Mouse (Mus musculus) CH12.LX (cell line): ENCODE results near the gene Folr2. TPM values are rescaled to one million over a fixed set of nuclear protein-coding genes. Genes with fewer than 3 reads are reported as not detected.

Experiments
- DNase-seq: peaks from one replicate; pipeline ENCODE4 v3.0.0-alpha.2; 2013; ENCODE audit errors: extremely low read depth
- H3K27ac ChIP-seq: 2 replicates; pipeline ENCODE4 v1.5.1; 2012; ENCODE audit warnings: low read depth, mild to moderate bottlenecking, control low read depth, moderate library complexity; ENCODE audit not compliant: insufficient read depth
- H3K27me3 ChIP-seq: replicated peaks from 2 replicates; pipeline ENCODE3; 2012; ENCODE audit warnings: inconsistent platforms
- H3K36me3 ChIP-seq, 2 experiments: replicated peaks in 1 of 2; 2 replicates each; pipeline versions ENCODE3 to v1.6.1; 2012; ENCODE audit warnings: inconsistent platforms in 1 of 2, low read length in 1 of 2, mild to moderate bottlenecking in 1 of 2, mixed read lengths in 1 of 2, moderate library complexity in 1 of 2; ENCODE audit not compliant: control insufficient read depth in 1 of 2, insufficient read depth in 1 of 2
- H3K4me1 ChIP-seq, 2 experiments: 2 replicates each; pipeline ENCODE4 v1.6.1; 2012; ENCODE audit warnings: inconsistent platforms in 1 of 2, moderate library complexity in 1 of 2; ENCODE audit not compliant: insufficient read depth in 2 of 2, control insufficient read depth in 1 of 2
- H3K4me2 ChIP-seq: 2 replicates; pipeline ENCODE4 v1.6.1; 2012; ENCODE audit warnings: low read depth, mild to moderate bottlenecking, control low read depth; ENCODE audit not compliant: poor library complexity, insufficient read depth, severe bottlenecking
- H3K4me3 ChIP-seq, 3 experiments: fragments of 150-350 bp in 1 of 3; sonication (generic) in 1 of 3; replicated peaks in 1 of 3; 2 replicates each; pipeline versions ENCODE3 to v1.5.1; 2011 to 2012; ENCODE audit warnings: low read depth in 2 of 3, low read length in 2 of 3, mild to moderate bottlenecking in 2 of 3, moderate library complexity in 2 of 3, control low read depth in 1 of 3, improper control_type of control experiment in 1 of 3, inconsistent platforms in 1 of 3, mixed read lengths in 1 of 3; ENCODE audit not compliant: poor library complexity in 1 of 3
- H3K79me2 ChIP-seq: replicated peaks from 2 replicates; pipeline ENCODE4 v1.6.1; 2012; ENCODE audit warnings: mild to moderate bottlenecking, moderate library complexity; ENCODE audit not compliant: control insufficient read depth, poor library complexity, insufficient read depth, severe bottlenecking; ENCODE audit errors: extremely low read depth
- H3K9ac ChIP-seq: 2 replicates; pipeline ENCODE4 v1.6.1; 2012; ENCODE audit warnings: low read depth, mild to moderate bottlenecking, control low read depth, moderate library complexity; ENCODE audit not compliant: insufficient read depth
- H3K9me3 ChIP-seq: replicated peaks from 2 replicates; pipeline ENCODE3; 2012; ENCODE audit warnings: low read length, inconsistent platforms, mixed read lengths
- BHLHE40 ChIP-seq: IDR thresholded peaks from 2 replicates; pipeline ENCODE4 v1.6.1; 2011; ENCODE audit warnings: mild to moderate bottlenecking, low read depth, low read length, improper control_type of control experiment
- CHD1 ChIP-seq: IDR thresholded peaks from 2 replicates; pipeline ENCODE4 v1.6.1; 2012; ENCODE audit warnings: low read depth, low read length, improper control_type of control experiment, inconsistent platforms
- CHD2 ChIP-seq: IDR thresholded peaks from 2 replicates; pipeline ENCODE4 v1.6.1; 2011; ENCODE audit warnings: low read length, improper control_type of control experiment
- CTCF ChIP-seq, 2 experiments: IDR thresholded peaks in 1 of 2; conservative IDR thresholded peaks in 1 of 2; 2 replicates each; pipeline ENCODE4 v1.5.1; 2011 to 2012; ENCODE audit warnings: low read depth in 2 of 2, low read length in 2 of 2, improper control_type of control experiment in 1 of 2, inconsistent platforms in 1 of 2, mild to moderate bottlenecking in 1 of 2, moderate library complexity in 1 of 2
- E2F4 ChIP-seq: IDR thresholded peaks from 2 replicates; pipeline ENCODE4 v1.6.1; 2011; ENCODE audit warnings: low read depth, low read length, improper control_type of control experiment; ENCODE audit not compliant: insufficient replicate concordance
- EP300 ChIP-seq: IDR thresholded peaks from 2 replicates; pipeline ENCODE4 v1.6.1; 2011; ENCODE audit warnings: low read length, improper control_type of control experiment
- HCFC1 ChIP-seq: IDR thresholded peaks from 2 replicates; pipeline ENCODE4 v1.6.1; 2012; ENCODE audit warnings: low read depth, mild to moderate bottlenecking, inconsistent platforms, low read length, improper control_type of control experiment
- IRF4 ChIP-seq: IDR thresholded peaks from 2 replicates; pipeline ENCODE4 v1.6.1; 2014; ENCODE audit warnings: low read depth, mild to moderate bottlenecking, inconsistent platforms, low read length, improper control_type of control experiment
- JUND ChIP-seq: conservative IDR thresholded peaks from 2 replicates; pipeline ENCODE4 v1.6.1; 2011; ENCODE audit warnings: low read depth, low read length, improper control_type of control experiment
- KAT2A ChIP-seq: IDR thresholded peaks from 2 replicates; pipeline ENCODE4 v1.6.1; 2012; ENCODE audit warnings: low read length, improper control_type of control experiment, inconsistent platforms; ENCODE audit not compliant: insufficient replicate concordance
- MAX ChIP-seq: IDR thresholded peaks from 2 replicates; pipeline ENCODE4 v1.6.1; 2011; ENCODE audit warnings: low read length, improper control_type of control experiment
- MXI1 ChIP-seq: IDR thresholded peaks from 2 replicates; pipeline ENCODE4 v1.6.1; 2011; ENCODE audit warnings: mild to moderate bottlenecking, low read depth, low read length, improper control_type of control experiment
- MYC ChIP-seq: IDR thresholded peaks from 2 replicates; pipeline ENCODE4 v1.6.1; 2011; ENCODE audit warnings: low read depth, mild to moderate bottlenecking, improper control_type of control experiment, low read length
- NELFE ChIP-seq: IDR thresholded peaks from 2 replicates; pipeline ENCODE4 v1.6.1; 2011; ENCODE audit warnings: low read depth, low read length, improper control_type of control experiment
- NRF1 ChIP-seq: IDR thresholded peaks from 2 replicates; pipeline ENCODE4 v1.6.1; 2014; ENCODE audit warnings: low read depth, mild to moderate bottlenecking, inconsistent platforms, low read length, improper control_type of control experiment, moderate library complexity
- PAX5 ChIP-seq: IDR thresholded peaks from 2 replicates; pipeline ENCODE4 v1.6.1; 2012; ENCODE audit warnings: low read length, inconsistent platforms, mixed read lengths
- RAD21 ChIP-seq: IDR thresholded peaks from 2 replicates; pipeline ENCODE4 v1.6.1; 2011; ENCODE audit warnings: low read depth, mild to moderate bottlenecking, low read length, improper control_type of control experiment, moderate library complexity
- TBP ChIP-seq: conservative IDR thresholded peaks from 2 replicates; pipeline ENCODE4 v1.6.1; 2011; ENCODE audit warnings: low read depth, low read length, improper control_type of control experiment
- TCF12 ChIP-seq: IDR thresholded peaks from 2 replicates; pipeline ENCODE4 v1.6.1; 2014; ENCODE audit warnings: low read depth, mild to moderate bottlenecking, inconsistent platforms, low read length, improper control_type of control experiment
- ZC3H11A ChIP-seq: IDR thresholded peaks from 2 replicates; pipeline ENCODE4 v1.6.1; 2012; ENCODE audit warnings: low read depth, mild to moderate bottlenecking, inconsistent platforms, low read length, improper control_type of control experiment
- ZKSCAN1 ChIP-seq: IDR thresholded peaks from 2 replicates; pipeline ENCODE4 v1.6.1; 2012; ENCODE audit warnings: low read depth, inconsistent platforms, low read length, improper control_type of control experiment, borderline replicate concordance
- dilution Hi-C: fragments of 300-500 bp; cut with MboI; formaldehyde crosslinking; loops from 2 replicates; pipeline ENCODE4 v1.14.3; 2020; ENCODE audit warnings: low sequenced_read_pairs; ENCODE audit not compliant: extremely low pct_unique_long_range_greater_than_20kb, extremely low pct_ligation_motif_present
- in situ Hi-C: fragments of 300-500 bp; cut with MboI; formaldehyde crosslinking; loops from 3 replicates; pipeline ENCODE4 v1.14.3; 2019; ENCODE audit warnings: low sequenced_read_pairs, low pct_ligation_motif_present, low pct_unique_long_range_greater_than_20kb, mixed read lengths
- polyA plus RNA-seq: library from polyadenylated mRNA; unstranded; fragments of >175 nt; gene quantifications from 2 replicates; pipeline ENCODE4 v1.2.1, GENCODE M21; 2012; ENCODE audit warnings: low read depth; ENCODE audit not compliant: insufficient read length
- total RNA-seq, 2 experiments: library from RNA; depleted of rRNA; stranded (reverse); fragments of 300-350 nt in 1 of 2; fragments of >200 nt in 1 of 2; gene quantifications; 2 replicates each; pipeline ENCODE4 v1.2.3; 2012 to 2014

Gene Folr2
- total and polyA plus RNA-seq, 3 experiments = not detected

DNA sequence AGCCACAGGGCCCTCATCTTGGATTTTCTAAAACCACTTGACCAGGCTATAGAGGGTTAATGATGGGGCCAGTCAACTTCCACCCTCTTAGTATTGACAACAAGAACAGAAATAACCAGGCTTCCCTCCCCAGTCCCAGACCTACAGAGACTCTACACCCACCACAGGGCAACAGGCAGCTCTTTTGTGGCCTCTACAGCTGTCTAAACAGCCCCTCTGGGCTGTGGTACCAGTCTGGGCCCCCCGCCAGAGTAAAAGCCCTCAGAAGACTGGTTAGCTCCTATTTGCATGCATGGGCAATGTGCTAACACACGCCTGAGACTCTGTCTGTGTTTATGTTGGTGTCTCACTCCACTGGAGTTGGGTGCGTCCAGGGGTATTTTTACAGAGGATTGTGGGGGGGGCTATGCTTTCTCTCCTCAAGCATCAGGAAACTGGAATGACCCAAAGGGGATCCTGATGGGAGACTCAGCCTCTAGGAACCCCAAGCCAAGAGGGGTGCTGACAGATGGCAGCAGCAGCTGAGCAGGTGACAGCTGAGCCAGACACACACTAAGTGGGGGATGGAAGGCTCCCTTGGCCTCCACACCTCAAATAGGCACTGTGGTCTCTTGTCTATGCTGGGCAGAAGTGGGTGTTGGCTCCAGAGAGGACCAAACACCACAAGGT lies 22.9 kb downstream of the Folr2 start:
- Histone ChIP-seq H3K79me2 (peaks cover 19% of the 10 kb centered on the region), H3K36me3 (peaks cover 44 to 58% of the 10 kb centered on the region in 2 experiments), H3K4me3 (no peak overlapping the region), H3K4me2 (no peak overlapping the region), H3K9ac (no peak overlapping the region), H3K4me1 (peaks cover 3 to 30% of the 10 kb centered on the region in 2 experiments; a peak in 3 of 4 replicates), H3K9me3 (peaks cover 3% of the 10 kb centered on the region), H3K27ac (no peak overlapping the region), H3K27me3 (no peaks in the 10 kb centered on the region)
- in situ Hi-C loops = no loop called here
- DNase-seq = no peak
- dilution Hi-C loops = no loop called here
- TF ChIP-seq RAD21 = no peak
- no peak for TF ChIP-seq TCF12
- no peak for TF ChIP-seq KAT2A
- TF ChIP-seq MYC = no peak
- TF ChIP-seq CHD2 = no peak
- no peak for TF ChIP-seq CTCF (conservative IDR thresholded peaks at IDR 0.05 in 1 of 2, IDR thresholded peaks at IDR 0.05 in 1 of 2; ENCODE audit: low read depth in 2 of 2, low read length in 2 of 2)
- TF ChIP-seq TBP = no peak
- no peak for TF ChIP-seq E2F4
- TF ChIP-seq BHLHE40 = no peak
- TF ChIP-seq IRF4 = no peak
- no peak for TF ChIP-seq CHD1
- no peak for TF ChIP-seq MAX
- no peak for TF ChIP-seq EP300
- no peak for TF ChIP-seq NELFE
- TF ChIP-seq HCFC1 = no peak
- no peak for TF ChIP-seq MXI1
- TF ChIP-seq PAX5 = no peak
- no peak for TF ChIP-seq JUND

- H3K79me2 ChIP-seq = peaks cover 19% of the 10 kb centered on the region
- peaks cover 3 to 27% of the 10 kb centered on the region in 2 experiments; a peak in 3 of 4 replicates for H3K4me1 ChIP-seq
- H3K4me2 ChIP-seq = no peak overlapping the region
- no peak overlapping the region for H3K4me3 ChIP-seq
- no peak overlapping the region for H3K9ac ChIP-seq
- H3K27me3 ChIP-seq = no peaks in the 10 kb centered on the region
- dilution Hi-C loops (no loop called here), in situ Hi-C loops (no loop called here)
- DNase-seq = no peak
- H3K36me3 ChIP-seq = peaks cover 50 to 65% of the 10 kb centered on the region in 2 experiments
- H3K27ac ChIP-seq = no peak overlapping the region
- peaks cover 3% of the 10 kb centered on the region for H3K9me3 ChIP-seq
- TF ChIP-seq CTCF (conservative IDR thresholded peaks at IDR 0.05 in 1 of 2, IDR thresholded peaks at IDR 0.05 in 1 of 2; ENCODE audit: low read depth in 2 of 2, low read length in 2 of 2) (peak in 1 of 2 experiments; percentile 29; a peak in 2 of 4 replicates), NRF1 (no peak), ZKSCAN1 (no peak), ZC3H11A (no peak), RAD21 (no peak), BHLHE40 (no peak)
- TF ChIP-seq, all 38 proteins: peak for 1
Measured at GRCm38 (mm10) chr7:101833352-101833751, 23.6 kb downstream of the Folr2 start.
